Comparison of ENCODE assay signal across 13 mouse cellular contexts in the genomic region with DNA sequence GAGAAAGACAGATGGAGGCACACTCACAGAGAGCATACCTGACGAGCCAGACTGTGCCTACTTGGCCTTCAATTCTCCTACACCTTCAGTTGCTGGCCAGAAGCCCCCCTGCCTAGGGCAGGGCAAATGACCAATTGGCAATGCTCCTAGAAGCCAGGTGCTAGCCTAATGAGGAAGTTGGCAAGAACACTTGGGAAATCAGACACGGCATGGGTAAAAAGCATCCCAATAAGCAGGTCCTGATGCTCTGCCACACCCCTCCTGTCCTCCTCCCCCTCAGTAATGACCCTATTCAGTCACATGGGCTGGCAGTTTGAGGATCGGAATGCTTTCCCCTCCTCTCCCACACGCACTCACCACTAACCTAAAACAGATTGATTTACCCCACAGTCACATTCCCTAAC. TPM values are rescaled to one million over a fixed set of nuclear protein-coding genes. Genes with fewer than 3 reads are reported as not detected.
DNase-seq lines count a peak whose midpoint lies in the region; ATAC-seq and TF ChIP-seq lines count a peak whose summit lies in the region.
"Had no signal": no experiment of that assay in that cellular context is flagged by ENCODE, and none has a peak within 500 bp of the region (broad histone marks: within the 10 kb centered on the region; RNA-seq: fewer than 3 reads in every experiment).

No protein-coding gene starts in this region.

- no peak for TF ChIP-seq CTCF in cerebellum, adult 2 months (IDR thresholded peaks at IDR 0.05; ENCODE audit: borderline replicate concordance, insufficient read depth, low read depth, low read length)

- no peak overlapping the region for H3K27ac ChIP-seq in cerebellum, adult 2 months (ENCODE audit: insufficient read depth, low read length)
- no peak overlapping the region for H3K27ac ChIP-seq in embryonic facial prominence, embryonic 13.5 days
- H3K27ac ChIP-seq in heart, embryonic 10.5 days = no peak overlapping the region

- 15% methylated on average over 4 of the region's 4 CpGs for WGBS in cerebellum, adult 2 months
- 22% methylated on average over 4 of the region's 4 CpGs for WGBS in embryonic facial prominence, embryonic 13.5 days
- WGBS in heart, embryonic 10.5 days = 37% methylated on average over 4 of the region's 4 CpGs

- H3K4me1 ChIP-seq in cerebellum, adult 2 months (ENCODE audit: control insufficient read depth, insufficient read depth, low read length) = peaks cover 8% of the 10 kb centered on the region
- H3K4me1 ChIP-seq in embryonic facial prominence, embryonic 13.5 days = peaks cover 17% of the 10 kb centered on the region
- 0 out of 2 replicates have a peak, but pooled peaks cover 3% of the 10 kb centered on the region for H3K4me1 ChIP-seq in heart, embryonic 10.5 days

- no peak overlapping the region for H3K9ac ChIP-seq in embryonic facial prominence, embryonic 13.5 days
- H3K9ac ChIP-seq: liver, postnatal 0 days had no signal

- no peak overlapping the region for H3K4me3 ChIP-seq in cerebellum, adult 2 months (replicated peaks; ENCODE audit: insufficient read depth, low read depth, low read length)
- no peak overlapping the region for H3K4me3 ChIP-seq in embryonic facial prominence, embryonic 13.5 days
- no peak overlapping the region for H3K4me3 ChIP-seq in heart, embryonic 10.5 days

- ATAC-seq in embryonic facial prominence, embryonic 13.5 days (ENCODE audit: insufficient number of reproducible peaks, insufficient read depth, low FRiP score, low TSS enrichment, low read depth) = peak; percentile 73
- ATAC-seq: liver, postnatal 0 days had no signal

- no peaks in the 10 kb centered on the region for H3K27me3 ChIP-seq in cerebellum, adult 2 months (ENCODE audit: control insufficient read depth, insufficient read depth, low read length)
- no peaks in the 10 kb centered on the region for H3K27me3 ChIP-seq in embryonic facial prominence, embryonic 13.5 days
- peaks cover 3% of the 10 kb centered on the region; the same call in 1 of the 2 replicates for H3K27me3 ChIP-seq in heart, embryonic 10.5 days (ENCODE audit: insufficient read depth, poor library complexity, severe bottlenecking)

- TF ChIP-seq POLR2A in cerebellum, adult 2 months (IDR thresholded peaks at IDR 0.05; ENCODE audit: borderline replicate concordance, insufficient read depth, low read length) = no peak

- DNase-seq in layer of hippocampus, postnatal 10 days (ENCODE audit: low spot score in 2 of 2) = peak; percentile 31 to 39
- DNase-seq in layer of hippocampus, adult 9-10 months (ENCODE audit: low spot score) = no peak
- peak; percentile 94 for DNase-seq in brain, adult 2 months (ENCODE audit: low read depth, low spot score)
- DNase-seq in cerebellum, adult 2 months = peak; percentile 93 to 94
- no peak for DNase-seq in heart, embryonic 10.5 days (ENCODE audit: low spot score)
- DNase-seq in ovary, postnatal 14 days (ENCODE audit: low spot score) = no peak
- DNase-seq in right cerebral cortex, postnatal 4 days = no peak
- DNase-seq: heart, adult 18-20 months; heart, postnatal 4 days; kidney, adult 18-20 months; liver, postnatal 0 days; thymus, adult 2 months had no signal

- no peaks in the 10 kb centered on the region for H3K36me3 ChIP-seq in embryonic facial prominence, embryonic 13.5 days
- H3K36me3 ChIP-seq in heart, embryonic 10.5 days = no peaks in the 10 kb centered on the region

- peak overlapping the region; percentile 11; the same call in 1 of the 2 replicates for H3K4me2 ChIP-seq in embryonic facial prominence, embryonic 13.5 days

- H3K9me3 ChIP-seq in embryonic facial prominence, embryonic 13.5 days = no peaks in the 10 kb centered on the region
- H3K9me3 ChIP-seq in heart, embryonic 10.5 days = no peaks in the 10 kb centered on the region

RNA-seq across cellular contexts. Expression of gene Syn3, which starts 19.0 kb away (rescaled TPM):
- total RNA-seq in layer of hippocampus, postnatal 10 days (2021) = 10 to 100 TPM; 35.1 to 39.6 TPM
- 9.5 and 10.6 TPM in 2 replicates for polyA plus RNA-seq in cerebellum, adult 2 months (2012; rRNA removed)
- polyA plus RNA-seq in embryonic facial prominence, embryonic 13.5 days (2015; fragmentation: Nextera tagmentation; extraction: Ambion mirVana) = 3.9 and 4.9 TPM in 2 replicates
- 1.2 TPM in 2 replicates for polyA plus RNA-seq in heart, embryonic 10.5 days (2016; fragmentation: Nextera tagmentation; extraction: Ambion mirVana)

Comparison
In these comparisons a context has a peak if more than half of its experiments do, and no peak if none do; other contexts are left out.
1. DNase-seq: peak in layer of hippocampus, postnatal 10 days (2 of 2), brain, adult 2 months (single experiment) and cerebellum, adult 2 months (2 of 2); none in layer of hippocampus, adult 9-10 months (single experiment), heart, embryonic 10.5 days (single experiment), ovary, postnatal 14 days (single experiment) and right cerebral cortex, postnatal 4 days (single experiment).